Mouse (Mus musculus): ENCODE results near the gene Arl5c. TPM values are rescaled to one million over a fixed set of nuclear protein-coding genes. Genes with fewer than 3 reads are reported as not detected.

The Arl5c gene
- polyA plus RNA-seq, 1 experiment from 2014 or later, result 11.0 TPM

GRCm38 (mm10) chr11:98018858-98019641 lies 23.1 kb upstream of the Arl5c start:
- Histone ChIP-seq H3K36me3 (ENCODE audit: poor library complexity, severe bottlenecking) (peaks cover 47% of the 10 kb centered on the region), H3K27ac (peak overlapping the region; percentile 88), H3K9ac (peak overlapping the region; percentile 43), H3K9me3 (replicated peaks) (no peaks in the 10 kb centered on the region), H3K27me3 (no peaks in the 10 kb centered on the region), H3K4me1 (peaks cover 50% of the 10 kb centered on the region), H3K4me3 (peak overlapping the region; percentile 17; the same call in 1 of the 2 replicates), H3K4me2 (peak overlapping the region; percentile 81)
- ATAC-seq, result peak; percentile 31; the same call in 1 of the 2 replicates
- 25% methylated on average over 10 of the region's 10 CpGs for WGBS

- 67% methylated on average over 6 of the region's 6 CpGs for WGBS
- Histone ChIP-seq H3K27ac (0 out of 2 replicates have a peak overlapping the region, but pooled peaks have one; percentile 88), H3K4me2 (no peak overlapping the region), H3K4me3 (no peak overlapping the region), H3K4me1 (peaks cover 46% of the 10 kb centered on the region), H3K9me3 (replicated peaks) (no peaks in the 10 kb centered on the region), H3K27me3 (no peaks in the 10 kb centered on the region), H3K36me3 (ENCODE audit: poor library complexity, severe bottlenecking) (peaks cover 54% of the 10 kb centered on the region), H3K9ac (peak overlapping the region; percentile 30; the same call in 1 of the 2 replicates)
- no peak for ATAC-seq
Observed at GRCm38 (mm10) chr11:98018222-98018621, 22.2 kb upstream of the Arl5c start.

GRCm38 (mm10) chr11:98016824-98017223 lies 20.8 kb upstream of the Arl5c start:
- peaks cover 39% of the 10 kb centered on the region for H3K4me1 ChIP-seq
- H3K4me3 ChIP-seq, result no peak overlapping the region
- ATAC-seq, result no peak
- no peak overlapping the region for H3K4me2 ChIP-seq
- peaks cover 62% of the 10 kb centered on the region for H3K36me3 ChIP-seq (ENCODE audit: poor library complexity, severe bottlenecking)
- WGBS, result 85% methylated on average over 4 of the region's 4 CpGs
- H3K27me3 ChIP-seq, result no peaks in the 10 kb centered on the region
- no peaks in the 10 kb centered on the region for H3K9me3 ChIP-seq (replicated peaks)
- no peak overlapping the region for H3K9ac ChIP-seq
- H3K27ac ChIP-seq, result no peak overlapping the region

- WGBS, result 93% methylated on average over 5 of the region's 5 CpGs
Observed at GRCm38 (mm10) chr11:98016177-98016576, 20.2 kb upstream of the Arl5c start.

GRCm38 (mm10) chr11:98012831-98013230 lies 16.9 kb upstream of the Arl5c start:
- Histone ChIP-seq H3K27ac (no peak overlapping the region), H3K4me2 (no peak overlapping the region), H3K4me3 (no peak overlapping the region), H3K27me3 (no peaks in the 10 kb centered on the region), H3K4me1 (no peaks in the 10 kb centered on the region), H3K36me3 (ENCODE audit: poor library complexity, severe bottlenecking) (peaks cover 91% of the 10 kb centered on the region), H3K9ac (no peak overlapping the region), H3K9me3 (replicated peaks) (no peaks in the 10 kb centered on the region)
- WGBS, result 88% methylated on average over 10 of the region's 10 CpGs
- ATAC-seq, result no peak

More at GRCm38 (mm10) chr11:98016177-98016576, 20.2 kb upstream of the Arl5c start:
- H3K4me2 ChIP-seq, result no peak overlapping the region
- no peak overlapping the region for H3K9ac ChIP-seq
- H3K9me3 ChIP-seq (replicated peaks), result no peaks in the 10 kb centered on the region
- ATAC-seq, result no peak
- peaks cover 32% of the 10 kb centered on the region for H3K4me1 ChIP-seq
- no peak overlapping the region for H3K4me3 ChIP-seq
- H3K27me3 ChIP-seq, result no peaks in the 10 kb centered on the region
- H3K27ac ChIP-seq, result no peak overlapping the region
- H3K36me3 ChIP-seq (ENCODE audit: poor library complexity, severe bottlenecking), result peaks cover 69% of the 10 kb centered on the region

GRCm38 (mm10) chr11:98011716-98012115 lies 15.7 kb upstream of the Arl5c start:
- ATAC-seq, result no peak
- H3K4me3 ChIP-seq, result no peak overlapping the region
- 69% methylated on average over 9 of the region's 9 CpGs for WGBS
- no peaks in the 10 kb centered on the region for H3K9me3 ChIP-seq (replicated peaks)
- peaks cover 89% of the 10 kb centered on the region for H3K36me3 ChIP-seq (ENCODE audit: poor library complexity, severe bottlenecking)
- no peaks in the 10 kb centered on the region for H3K27me3 ChIP-seq
- H3K27ac ChIP-seq, result no peak overlapping the region
- no peak overlapping the region for H3K4me2 ChIP-seq
- H3K4me1 ChIP-seq, result no peaks in the 10 kb centered on the region
- H3K9ac ChIP-seq, result no peak overlapping the region

- H3K9ac ChIP-seq, result no peak overlapping the region
- no peaks in the 10 kb centered on the region for H3K27me3 ChIP-seq
- H3K27ac ChIP-seq, result no peak overlapping the region
- H3K4me1 ChIP-seq, result peaks cover 13% of the 10 kb centered on the region
- WGBS, result 85% methylated on average over 11 of the region's 11 CpGs
- ATAC-seq, result no peak
- H3K36me3 ChIP-seq (ENCODE audit: poor library complexity, severe bottlenecking), result peaks cover 83% of the 10 kb centered on the region
- H3K4me2 ChIP-seq, result no peak overlapping the region
- no peaks in the 10 kb centered on the region for H3K9me3 ChIP-seq (replicated peaks)
- H3K4me3 ChIP-seq, result no peak overlapping the region
Observed at GRCm38 (mm10) chr11:98008087-98008486, 12.1 kb upstream of the Arl5c start.

GRCm38 (mm10) chr11:98005686-98006085 lies 9.7 kb upstream of the Arl5c start:
- 90% methylated on average over 10 of the region's 10 CpGs for WGBS
- peaks cover 32% of the 10 kb centered on the region for H3K4me1 ChIP-seq
- no peak overlapping the region for H3K27ac ChIP-seq
- no peak for ATAC-seq
- no peaks in the 10 kb centered on the region for H3K9me3 ChIP-seq (replicated peaks)
- no peak overlapping the region for H3K9ac ChIP-seq
- H3K4me3 ChIP-seq, result no peak overlapping the region
- H3K36me3 ChIP-seq (ENCODE audit: poor library complexity, severe bottlenecking), result peaks cover 68% of the 10 kb centered on the region
- H3K27me3 ChIP-seq, result peaks cover 10% of the 10 kb centered on the region; the same call in 1 of the 2 replicates
- H3K4me2 ChIP-seq, result no peak overlapping the region

- Histone ChIP-seq H3K27ac (no peak overlapping the region), H3K27me3 (peaks cover 15% of the 10 kb centered on the region; the same call in 1 of the 2 replicates), H3K4me1 (peaks cover 32% of the 10 kb centered on the region), H3K4me2 (no peak overlapping the region), H3K4me3 (no peak overlapping the region), H3K9ac (no peak overlapping the region), H3K9me3 (replicated peaks) (no peaks in the 10 kb centered on the region), H3K36me3 (ENCODE audit: poor library complexity, severe bottlenecking) (peaks cover 62% of the 10 kb centered on the region)
- 54% methylated on average over 13 of the region's 13 CpGs for WGBS
- no peak for ATAC-seq
Observed at GRCm38 (mm10) chr11:98005076-98005475, 9.1 kb upstream of the Arl5c start.

GRCm38 (mm10) chr11:98004161-98004560 lies 8.2 kb upstream of the Arl5c start:
- Histone ChIP-seq H3K36me3 (ENCODE audit: poor library complexity, severe bottlenecking) (peaks cover 52% of the 10 kb centered on the region), H3K27ac (peak overlapping the region; percentile 33), H3K4me2 (no peak overlapping the region), H3K9ac (no peak overlapping the region), H3K4me3 (no peak overlapping the region), H3K27me3 (peaks cover 15% of the 10 kb centered on the region), H3K9me3 (replicated peaks) (no peaks in the 10 kb centered on the region), H3K4me1 (peaks cover 32% of the 10 kb centered on the region)
- ATAC-seq, result no peak
- 63% methylated on average over 8 of the region's 8 CpGs for WGBS

- 38% methylated on average over 16 of the region's 17 CpGs for WGBS
- Histone ChIP-seq H3K27ac (peak overlapping the region; percentile 25; the same call in 1 of the 2 replicates), H3K9me3 (replicated peaks) (no peaks in the 10 kb centered on the region), H3K4me3 (peak overlapping the region; percentile 18; the same call in 1 of the 2 replicates), H3K36me3 (ENCODE audit: poor library complexity, severe bottlenecking) (peaks cover 43% of the 10 kb centered on the region), H3K27me3 (peaks cover 15% of the 10 kb centered on the region), H3K9ac (0 out of 2 replicates have a peak overlapping the region, but pooled peaks have one; percentile 34), H3K4me1 (peaks cover 32% of the 10 kb centered on the region), H3K4me2 (peak overlapping the region; percentile 37)
- ATAC-seq, result peak; percentile 23; the same call in 1 of the 2 replicates
Observed at GRCm38 (mm10) chr11:98003171-98003671, 7.2 kb upstream of the Arl5c start.

GRCm38 (mm10) chr11:98002627-98003026 lies 6.6 kb upstream of the Arl5c start:
- peaks cover 15% of the 10 kb centered on the region for H3K27me3 ChIP-seq
- 10% methylated on average over 12 of the region's 12 CpGs for WGBS
- peaks cover 32% of the 10 kb centered on the region for H3K4me1 ChIP-seq
- H3K36me3 ChIP-seq (ENCODE audit: poor library complexity, severe bottlenecking), result peaks cover 37% of the 10 kb centered on the region
- H3K27ac ChIP-seq, result peak overlapping the region; percentile 25; the same call in 1 of the 2 replicates
- peak overlapping the region; percentile 37 for H3K4me2 ChIP-seq
- peak; percentile 13; the same call in 1 of the 2 replicates for ATAC-seq
- H3K4me3 ChIP-seq, result peak overlapping the region; percentile 18; the same call in 1 of the 2 replicates
- peak overlapping the region; percentile 3; the same call in 1 of the 2 replicates for H3K9ac ChIP-seq
- no peaks in the 10 kb centered on the region for H3K9me3 ChIP-seq (replicated peaks)

All from forebrain, embryonic 13.5 days (tissue).